Mouse (Mus musculus) layer of hippocampus, postnatal 10 days (tissue): ENCODE results near the gene Olfr340. TPM values are rescaled to one million over a fixed set of nuclear protein-coding genes. Genes with fewer than 3 reads are reported as not detected.
"Not testable (repeated sequence)": the region's sequence is repeated elsewhere in the genome, so short reads cannot be mapped to it uniquely, and the experiment has no call there.

Source experiments
- DNase-seq, 2 experiments: peaks; one replicate each; pipeline ENCODE4 v3.0.0; 2021; ENCODE audit warnings: low spot score in 2 of 2
- long read RNA-seq: library from polyadenylated mRNA; stranded (forward); transcript quantifications from one replicate; pipeline ENCODE4 v2.0.0, GENCODE M21; 2023
- total RNA-seq, 2 experiments: library from RNA; stranded (reverse); gene quantifications; 2 replicates each; pipeline ENCODE4 v1.2.3; 2021

Olfr340 gene
- not detected for total RNA-seq
- long read RNA-seq: 0 reads

GRCm38 (mm10) chr2:36452287-36452686 lies at the start of gene Olfr340:
Olfr340 (plus strand) TSS chr2:36452587.
- no peak for DNase-seq

GRCm38 (mm10) chr2:36415174-36415573 lies 37.2 kb upstream of the Olfr340 start:
- not testable (repeated sequence) for DNase-seq

GRCm38 (mm10) chr2:36415591-36415990 lies 36.8 kb upstream of the Olfr340 start:
- not testable (repeated sequence) for DNase-seq

- no peak for DNase-seq
Observed at GRCm38 (mm10) chr2:36418647-36419046, 33.7 kb upstream of the Olfr340 start, which contains the start of gene Olfr339. Olfr339 (plus strand) TSS chr2:36418947.

- no peak for DNase-seq
Observed at GRCm38 (mm10) chr2:36473634-36474033, 21.2 kb downstream of the Olfr340 start.

GRCm38 (mm10) chr2:36482368-36482767 lies 30.0 kb downstream of the Olfr340 start, which contains the start of gene Olfr341:
Olfr341 (minus strand) TSS chr2:36482468.
- no peak for DNase-seq

Other genes starting within 250 kb of the Olfr340 start
- gene Ptgs1, start 222.2 kb upstream of the Olfr340 start, total RNA-seq: 10 to 100 TPM; 12.7 to 16.0 TPM
- gene Olfr338, start 79.1 kb upstream of the Olfr340 start, total RNA-seq: not detected
- gene Olfr339, start 33.6 kb upstream of the Olfr340 start, total RNA-seq: not detected
- gene Olfr341, start 29.9 kb downstream of the Olfr340 start, total RNA-seq: not detected
- gene Olfr342, start 72.4 kb downstream of the Olfr340 start, total RNA-seq: not detected
- not detected for gene Olfr344, start 114.1 kb downstream of the Olfr340 start, total RNA-seq
- not detected for gene Olfr345, start 187.5 kb downstream of the Olfr340 start, total RNA-seq
- gene Olfr346, start 233.2 kb downstream of the Olfr340 start, total RNA-seq: not detected